Mouse (Mus musculus) testis, adult 2 months (tissue): ENCODE data around the gene Them7.

Experiments
- CTCF ChIP-seq: fragments of 200-500 bp; IDR thresholded peaks from 2 replicates; pipeline ENCODE4 v1.5.1; 2012; ENCODE audit warnings: low read depth, mild to moderate bottlenecking, inconsistent platforms, low read length, moderate library complexity; ENCODE audit not compliant: control insufficient read depth, insufficient read depth, insufficient replicate concordance
- POLR2A ChIP-seq: fragments of 200-500 bp; IDR thresholded peaks from 2 replicates; pipeline ENCODE4 v1.6.1; 2012; ENCODE audit warnings: low read depth, mild to moderate bottlenecking, inconsistent platforms, low read length, moderate library complexity; ENCODE audit not compliant: control insufficient read depth

GRCm38 (mm10) chr2:105409253-105409652 lies 185.1 kb downstream of the Them7 start:
- TF ChIP-seq POLR2A = no peak
- no peak for TF ChIP-seq CTCF
